Comparison of ENCODE assay signal across 17 mouse cellular contexts in genomic region chr10:62832783-62833182, GRCm38 (mm10).
"Had no signal": no experiment of that assay in that cellular context is flagged by ENCODE, and none has a peak within 500 bp of the region (broad histone marks: within the 10 kb centered on the region; RNA-seq: fewer than 3 reads in every experiment).

No protein-coding gene starts in this region.

- H3K36me3 ChIP-seq: liver, embryonic 15.5 days had no signal

- DNase-seq: kidney, adult 11 months; kidney, adult 9 months; kidney, postnatal 25 days; layer of hippocampus, adult 9-11 months; lung, adult 18-20 months; lung, postnatal 14 days; thymus, adult 2 months; thymus, postnatal 14 days; thymus, postnatal 4 days had no signal

- H3K4me1 ChIP-seq: liver, embryonic 15.5 days; lung, embryonic 15.5 days; midbrain, embryonic 12.5 days had no signal

- H3K27ac ChIP-seq: layer of hippocampus, adult 2 months; left cerebral cortex, adult 2 months; liver, embryonic 15.5 days; lung, embryonic 15.5 days; macrophage; midbrain, embryonic 12.5 days had no signal

- H3K27me3 ChIP-seq: liver, embryonic 15.5 days; lung, embryonic 15.5 days; midbrain, embryonic 12.5 days had no signal

- H3K9me3 ChIP-seq: liver, embryonic 15.5 days; lung, embryonic 15.5 days; midbrain, embryonic 12.5 days had no signal

- H3K4me2 ChIP-seq: liver, embryonic 11.5 days; liver, embryonic 15.5 days; lung, embryonic 15.5 days; midbrain, embryonic 12.5 days had no signal

- ATAC-seq: midbrain, embryonic 16.5 days had no signal

- H3K4me3 ChIP-seq: layer of hippocampus, adult 2 months; left cerebral cortex, adult 2 months; liver, embryonic 15.5 days; lung, embryonic 15.5 days; midbrain, embryonic 12.5 days had no signal

- H3K9ac ChIP-seq: liver, embryonic 15.5 days; lung, embryonic 15.5 days; midbrain, embryonic 12.5 days had no signal
